Mouse (Mus musculus): ENCODE results near the gene Lacc1. TPM values are rescaled to one million over a fixed set of nuclear protein-coding genes. Genes with fewer than 3 reads are reported as not detected.

Lacc1 gene
- total and polyA plus RNA-seq, 3 experiments = 27.1 to 42.7 (median 39.5) TPM

DNA sequence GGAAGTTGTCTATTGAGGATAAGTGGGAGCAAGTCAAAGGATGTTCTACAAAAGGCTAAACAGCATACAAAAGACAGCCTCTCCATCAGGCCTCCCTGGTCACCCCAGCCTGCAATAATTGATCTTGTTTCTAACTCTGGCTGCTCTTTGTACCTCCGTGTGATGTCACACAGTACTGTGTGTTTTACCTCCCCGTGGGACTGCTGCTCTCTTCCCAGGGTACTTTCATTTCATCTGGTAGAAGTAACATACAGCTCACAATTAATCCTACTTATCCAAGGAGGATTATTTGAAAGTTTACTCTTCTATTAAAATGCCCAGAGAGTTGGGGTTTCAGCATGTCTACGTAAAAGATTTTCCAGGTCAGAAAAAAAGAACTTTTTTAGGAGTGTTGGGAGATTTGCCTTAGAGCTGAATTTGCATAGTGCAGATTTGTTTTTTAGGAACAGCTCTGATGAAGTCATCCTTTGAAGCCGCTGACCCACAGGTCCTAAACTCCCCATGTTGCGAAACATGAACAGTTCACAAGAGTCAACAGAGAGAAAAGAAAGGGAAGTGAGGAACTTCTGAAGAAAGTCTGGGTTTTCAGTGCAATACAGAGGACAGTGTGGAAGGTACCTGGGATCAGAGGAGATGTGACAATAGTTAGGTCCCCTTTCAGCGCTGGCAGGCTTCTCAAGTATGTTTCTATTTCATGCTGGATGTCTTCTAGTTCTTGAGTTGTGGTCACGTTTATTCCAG, 2.4 kb downstream of the Lacc1 start (continued):
- peak; percentile 53 for TF ChIP-seq ELF1 (IDR thresholded peaks at IDR 0.05; ENCODE audit: low read depth, low read length)
- no peak for TF ChIP-seq USF1 (IDR thresholded peaks at IDR 0.05; ENCODE audit: low read depth, low read length)
- TF ChIP-seq MYC (IDR thresholded peaks at IDR 0.05; ENCODE audit: low read depth, low read length) = 0 out of 2 replicates have a peak, but pooled peaks have one; percentile 35
- no peak for TF ChIP-seq PAX5 (IDR thresholded peaks at IDR 0.05; ENCODE audit: low read length)
- TF ChIP-seq SIN3A (IDR thresholded peaks at IDR 0.05; ENCODE audit: low read length) = peak; percentile 98
- no peak for TF ChIP-seq GABPA (IDR thresholded peaks at IDR 0.05; ENCODE audit: insufficient replicate concordance, low read depth, low read length)
- no peak for TF ChIP-seq SMC3 (IDR thresholded peaks at IDR 0.05; ENCODE audit: low read depth, low read length)
- TF ChIP-seq TBP (conservative IDR thresholded peaks at IDR 0.05; ENCODE audit: low read depth, low read length) = peak; percentile 89
- no peak for TF ChIP-seq CTCF (conservative IDR thresholded peaks at IDR 0.05 in 1 of 2, IDR thresholded peaks at IDR 0.05 in 1 of 2; ENCODE audit: low read depth in 2 of 2, low read length in 2 of 2)
- TF ChIP-seq JUND (conservative IDR thresholded peaks at IDR 0.05; ENCODE audit: low read depth, low read length) = peak; percentile 87

DNA sequence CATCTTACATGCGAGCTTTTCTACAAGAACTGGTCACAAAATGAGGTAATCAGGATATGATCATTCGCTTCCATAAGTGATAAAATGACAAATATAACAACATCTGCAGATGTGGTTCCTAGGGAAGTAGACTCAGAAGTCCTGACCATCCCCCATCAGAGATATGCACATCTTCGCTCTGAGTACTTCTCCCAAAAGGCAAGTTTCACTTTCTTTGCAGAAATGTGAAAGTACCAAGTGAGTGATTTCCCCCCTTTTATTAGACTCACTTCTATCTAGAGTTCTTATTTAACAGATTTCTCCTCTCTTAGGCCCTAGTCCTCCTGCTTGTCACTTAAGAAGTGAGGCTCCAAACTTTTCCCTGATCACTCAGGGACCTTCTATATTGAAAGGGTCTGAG, 3.3 kb downstream of the Lacc1 start:
- Histone ChIP-seq H3K9ac (ENCODE audit: insufficient read depth, low read depth) (peak overlapping the region; percentile 87), H3K27me3 (replicated peaks) (no peaks in the 10 kb centered on the region), H3K9me3 (replicated peaks; ENCODE audit: low read length) (no peaks in the 10 kb centered on the region), H3K27ac (ENCODE audit: insufficient read depth, low read depth) (peak overlapping the region; percentile 42; the same call in 1 of the 2 replicates), H3K4me1 (ENCODE audit: control insufficient read depth in 1 of 2, insufficient read depth in 2 of 2) (peaks cover 8 to 31% of the 10 kb centered on the region in 2 experiments), H3K79me2 (replicated peaks; ENCODE audit: control insufficient read depth, extremely low read depth, insufficient read depth, poor library complexity, severe bottlenecking) (peaks cover 11% of the 10 kb centered on the region), H3K36me3 (replicated peaks in 1 of 2; ENCODE audit: control insufficient read depth in 1 of 2, insufficient read depth in 1 of 2, low read length in 1 of 2) (peaks cover 26 to 42% of the 10 kb centered on the region in 2 experiments), H3K4me3 (replicated peaks in 1 of 3; ENCODE audit: low read depth in 2 of 3, low read length in 2 of 3, poor library complexity in 1 of 3) (peak overlapping the region; percentile 74 to 79 (median 79)), H3K4me2 (ENCODE audit: insufficient read depth, low read depth, poor library complexity, severe bottlenecking) (peak overlapping the region; percentile 97; the same call in 1 of the 2 replicates)
- in situ Hi-C loops (cut with MboI; ENCODE audit: low pct_ligation_motif_present, low pct_unique_long_range_greater_than_20kb, low sequenced_read_pairs) (loop anchor here (5.0 kb wide), 1 partner anchor 109 kb away; no protein-coding TSS in a partner anchor), dilution Hi-C loops (cut with MboI; ENCODE audit: extremely low pct_ligation_motif_present, extremely low pct_unique_long_range_greater_than_20kb, low sequenced_read_pairs) (no loop called here)
- peak; percentile 66 for DNase-seq (ENCODE audit: extremely low read depth)
- peak; percentile 40; the same call in 1 of the 2 replicates for TF ChIP-seq BHLHE40 (IDR thresholded peaks at IDR 0.05; ENCODE audit: low read depth, low read length)
- TF ChIP-seq ZMIZ1 (IDR thresholded peaks at IDR 0.05; ENCODE audit: low read depth, low read length) = no peak
- peak; percentile 64 for TF ChIP-seq EP300 (IDR thresholded peaks at IDR 0.05; ENCODE audit: low read length)
- no peak for TF ChIP-seq MAZ (IDR thresholded peaks at IDR 0.05; ENCODE audit: low read depth, low read length)
- TF ChIP-seq ETS1 (conservative IDR thresholded peaks at IDR 0.05; ENCODE audit: low read depth, low read length) = peak; percentile 73
- peak; percentile 69 for TF ChIP-seq IRF4 (IDR thresholded peaks at IDR 0.05; ENCODE audit: low read depth, low read length)
- no peak for TF ChIP-seq PAX5 (IDR thresholded peaks at IDR 0.05; ENCODE audit: low read length)
- peak; percentile 74 for TF ChIP-seq CHD2 (IDR thresholded peaks at IDR 0.05; ENCODE audit: low read length)
- TF ChIP-seq TCF12 (IDR thresholded peaks at IDR 0.05; ENCODE audit: low read depth, low read length) = 0 out of 2 replicates have a peak, but pooled peaks have one; percentile 20

Data from CH12.LX (cell line).